Mouse (Mus musculus) embryonic stem cell, embryonic (primary cell): ENCODE measurements around the gene Gm49396.

Experiments used
- CTCF ChIA-PET, 4 experiments: fragments of 300-600 bp in 2 of 4; fragments of 350-600 bp in 2 of 4; sonication (Branson Sonifier 250); formaldehyde crosslinking; loops; one replicate each; lab custom pipeline; 2022; ENCODE audit warnings: inconsistent platforms in 2 of 4; lab: Charles Lee
- POLR2A ChIA-PET, 4 experiments: fragments of 300-600 bp in 2 of 4; fragments of 350-600 bp in 2 of 4; sonication (Branson Sonifier 250); formaldehyde crosslinking; loops; one replicate each; lab custom pipeline; 2022; ENCODE audit warnings: antibody characterized with exemption in 4 of 4, inconsistent platforms in 1 of 4; lab: Charles Lee

Gm49396 gene

GRCm38 (mm10) chr7:30563117-30563905 is at the start of gene Gm49396, which contains the start of the genes U2af1l4 and Psenen:
Gene Gm49396, plus strand, starts transcription at chr7:30563344.
Gene U2af1l4, plus strand, starts transcription at chr7:30563301.
Gene Psenen, minus strand, starts transcription at chr7:30563627.
- CTCF ChIA-PET, result interaction anchor here (0.5 to 1.4 kb wide), 7 partner anchors 11 to 410 kb away, joined by 3 to 8 read pairs (median 4); partner anchors contain the start of genes Hspb6 (in 1 of the 4), Lsr (in 1 of the 4) and Proser3 (in 1 of the 4)
- POLR2A ChIA-PET, result interaction anchor here in 3 of 4 experiments (0.9 to 2.9 kb wide), 25 partner anchors 10 to 580 kb away, joined by 3 to 32 read pairs (median 4); partner anchors contain the start of genes Hspb6 (in 2 of the 3), Proser3 (in 2 of the 3), Cox6b1 (in 1 of the 3) and Haus5 (in 1 of the 3)

GRCm38 (mm10) chr7:30515003-30515760 is 48.0 kb upstream of the Gm49396 start:
- ChIA-PET CTCF (interaction anchor here (0.5 to 1.5 kb wide), 16 partner anchors 23 to 520 kb away, joined by 3 to 6 read pairs (median 4); partner anchors contain the start of gene Pmis2 (in 1 of the 4)), POLR2A (interaction anchor here in 3 of 4 experiments (0.5 to 2.5 kb wide), 18 partner anchors 9 to 1096 kb away, joined by 3 to 16 read pairs (median 4); partner anchors contain the start of genes Aplp1 (in 1 of the 3), E130208F15Rik (in 1 of the 3), Haus5 (in 1 of the 3) and Hspb6 (in 1 of the 3))

GRCm38 (mm10) chr7:30518325-30518724 is 44.8 kb upstream of the Gm49396 start:
- ChIA-PET POLR2A (interaction anchor here in 3 of 4 experiments (0.5 to 1.8 kb wide), 9 partner anchors 9 to 182 kb away, joined by 3 to 10 read pairs (median 3); partner anchors contain the start of gene Kmt2b (in 1 of the 3)), CTCF (interaction anchor here in 3 of 4 experiments (0.7 to 1.7 kb wide), 13 partner anchors 11 to 212 kb away, joined by 3 to 7 read pairs (median 3); partner anchors contain the start of gene Cox6b1 (in 1 of the 3))

GRCm38 (mm10) chr7:30520396-30520795 is 42.7 kb upstream of the Gm49396 start:
- CTCF ChIA-PET, result no interaction called here

GRCm38 (mm10) chr7:30520856-30521255 is 42.3 kb upstream of the Gm49396 start:
- ChIA-PET POLR2A (interaction anchor here in 1 of 4 experiments (1.1 kb wide), 1 partner anchor 32 kb away, joined by 3 read pairs; the partner anchor contains the start of genes Hspb6 and Proser3), CTCF (interaction anchor here in 1 of 4 experiments (0.5 kb wide), 1 partner anchor 92 kb away, joined by 3 read pairs; the partner anchor contains the start of gene Upk1a)

More at GRCm38 (mm10) chr7:30520396-30520795, 42.7 kb upstream of the Gm49396 start:
- POLR2A ChIA-PET, result interaction anchor here in 2 of 4 experiments (0.6 to 1.1 kb wide), 2 partner anchors 32 to 1854 kb away, joined by 3 to 4 read pairs; partner anchors contain the start of genes Hspb6 (in 1 of the 2) and Proser3 (in 1 of the 2)

GRCm38 (mm10) chr7:30522871-30523270 is 40.3 kb upstream of the Gm49396 start:
- ChIA-PET CTCF (interaction anchor here in 1 of 4 experiments (1.6 kb wide), 1 partner anchor 31 kb away, joined by 6 read pairs; no protein-coding TSS in a partner anchor), POLR2A (interaction anchor here in 3 of 4 experiments (0.6 to 1.7 kb wide), 7 partner anchors 8 to 142 kb away, joined by 3 to 6 read pairs (median 3); partner anchors contain the start of genes Haus5 (in 1 of the 3), Hspb6 (in 1 of the 3) and Proser3 (in 1 of the 3))

- ChIA-PET CTCF (interaction anchor here (0.6 to 2.2 kb wide), 6 partner anchors 8 to 89 kb away, joined by 3 to 8 read pairs (median 4); no protein-coding TSS in a partner anchor), POLR2A (interaction anchor here in 3 of 4 experiments (0.6 to 2.0 kb wide), 12 partner anchors 8 to 449 kb away, joined by 3 to 6 read pairs (median 4); partner anchors contain the start of genes Fam187b (in 1 of the 3) and Haus5 (in 1 of the 3))
These were observed 38.7 kb upstream of the Gm49396 start for GRCm38 (mm10) chr7:30524487-30524886.

- ChIA-PET CTCF (interaction anchor here in 2 of 4 experiments (0.5 to 2.2 kb wide), 3 partner anchors 33 to 311 kb away, joined by 3 to 8 read pairs (median 3); no protein-coding TSS in a partner anchor), POLR2A (interaction anchor here in 2 of 4 experiments (1.3 to 2.7 kb wide), 4 partner anchors 8 to 21 kb away, joined by 3 to 11 read pairs (median 7); no protein-coding TSS in a partner anchor)
These were observed 37.2 kb upstream of the Gm49396 start for GRCm38 (mm10) chr7:30525954-30526353.

GRCm38 (mm10) chr7:30526399-30526798 is 36.7 kb upstream of the Gm49396 start:
- CTCF ChIA-PET, result interaction anchor here (0.6 to 2.2 kb wide), 7 partner anchors 33 to 598 kb away, joined by 3 to 8 read pairs (median 3); partner anchors contain the start of gene Prodh2 (in 1 of the 4)
- POLR2A ChIA-PET, result interaction anchor here in 3 of 4 experiments (0.9 to 2.7 kb wide), 4 partner anchors 8 to 26 kb away, joined by 3 to 11 read pairs (median 7); partner anchors contain the start of gene Proser3 (in 1 of the 3)

- POLR2A ChIA-PET, result interaction anchor here in 3 of 4 experiments (0.9 to 2.7 kb wide), 4 partner anchors 9 to 31 kb away, joined by 3 to 11 read pairs (median 6); partner anchors contain the start of gene Proser3 (in 1 of the 3)
- CTCF ChIA-PET, result interaction anchor here in 3 of 4 experiments (0.6 to 2.2 kb wide), 7 partner anchors 34 to 597 kb away, joined by 3 to 8 read pairs (median 4); partner anchors contain the start of gene Prodh2 (in 1 of the 3)
These were observed 36.2 kb upstream of the Gm49396 start for GRCm38 (mm10) chr7:30526981-30527380.

GRCm38 (mm10) chr7:30531291-30531815 is 31.8 kb upstream of the Gm49396 start:
- ChIA-PET CTCF (interaction anchor here in 2 of 4 experiments (0.7 to 1.1 kb wide), 2 partner anchors 26 to 134 kb away, joined by 3 read pairs; partner anchors contain the start of gene Haus5 (in 1 of the 2)), POLR2A (interaction anchor here in 2 of 4 experiments (0.6 to 1.4 kb wide), 4 partner anchors 9 to 168 kb away, joined by 3 to 4 read pairs (median 3); partner anchors contain the start of gene Proser3 (in 1 of the 2))

- ChIA-PET POLR2A (interaction anchor here in 2 of 4 experiments (0.9 to 1.6 kb wide), 5 partner anchors 9 to 181 kb away, joined by 3 to 6 read pairs (median 3); partner anchors contain the start of genes Gm49396 (in 1 of the 2), Hspb6 (in 1 of the 2), Proser3 (in 1 of the 2) and U2af1l4 (in 1 of the 2)), CTCF (no interaction called here)
These were observed 30.2 kb upstream of the Gm49396 start for GRCm38 (mm10) chr7:30532931-30533330.

GRCm38 (mm10) chr7:30533941-30534632 is 29.1 kb upstream of the Gm49396 start:
- ChIA-PET POLR2A (interaction anchor here (0.6 to 1.6 kb wide), 6 partner anchors 18 to 180 kb away, joined by 3 to 6 read pairs (median 3); partner anchors contain the start of genes Proser3 (in 2 of the 4), Gm49396 (in 1 of the 4), Hspb6 (in 1 of the 4) and U2af1l4 (in 1 of the 4)), CTCF (no interaction called here)

GRCm38 (mm10) chr7:30534633-30535577 is 28.2 kb upstream of the Gm49396 start, which contains the start of gene Arhgap33:
Gene Arhgap33, minus strand, starts transcription at chr7:30535060.
- CTCF ChIA-PET, result interaction anchor here (0.5 to 1.5 kb wide), 5 partner anchors 17 to 422 kb away, joined by 3 to 7 read pairs (median 3); partner anchors contain the start of genes Hspb6 (in 1 of the 4), Prodh2 (in 1 of the 4), Proser3 (in 1 of the 4) and Usf2 (in 1 of the 4)
- POLR2A ChIA-PET, result interaction anchor here in 3 of 4 experiments (0.6 to 2.2 kb wide), 10 partner anchors 16 to 254 kb away, joined by 3 to 7 read pairs (median 4); partner anchors contain the start of genes Hspb6 (in 2 of the 3), Proser3 (in 2 of the 3), Gm49396 (in 1 of the 3) and U2af1l4 (in 1 of the 3)
